Mouse (Mus musculus): ENCODE measurements at regions not wholly inside any gene's neighbourhood (a gene's known extent, or its start where the extent isn't known, plus 50 kb on each side); places are given as distances from the start of the nearest gene placed in this dataset.

GRCm38 (mm10) chr15:64618471-64618870 is 199.0 kb upstream of the Gm21798 start:
- no peak for DNase-seq (ENCODE audit: low spot score)

- DNase-seq (ENCODE audit: low spot score), result no peak
These were observed 195.6 kb upstream of the Gm21798 start for GRCm38 (mm10) chr15:64621876-64622275.

- no peak for DNase-seq (ENCODE audit: low spot score)
These were observed 194.9 kb upstream of the Gm21798 start for GRCm38 (mm10) chr15:64622591-64622990.

GRCm38 (mm10) chr15:64626359-64626758 is 191.1 kb upstream of the Gm21798 start:
- DNase-seq (ENCODE audit: low spot score), result no peak

GRCm38 (mm10) chr15:64627258-64627657 is 190.2 kb upstream of the Gm21798 start:
- DNase-seq (ENCODE audit: low spot score), result peak; percentile 85

All from embryo, embryonic 10.5 days (tissue).